Mouse (Mus musculus) 416B (cell line): ENCODE measurements at regions not wholly inside any gene's neighbourhood (a gene's known extent, or its start where the extent isn't known, plus 50 kb on each side); places are given as distances from the start of the nearest gene placed in this dataset.
"Not testable (repeated sequence)": the region's sequence is repeated elsewhere in the genome, so short reads cannot be mapped to it uniquely, and the experiment has no call there.

Experiments used
- DNase-seq: peaks from one replicate; pipeline ENCODE4 v3.0.0; 2011; ENCODE audit warnings: low read depth

- no peak for DNase-seq
Measured at GRCm38 (mm10) chr2:78094921-78095320, 148.7 kb upstream of the Cwc22 start.

- peak; percentile 17 for DNase-seq
Measured at GRCm38 (mm10) chr2:78064321-78065037, 118.3 kb upstream of the Cwc22 start.

- DNase-seq: peak; percentile 89
Measured at GRCm38 (mm10) chr2:78059801-78060416, 113.7 kb upstream of the Cwc22 start.

- DNase-seq: no peak
Measured at GRCm38 (mm10) chr2:78058988-78059387, 112.8 kb upstream of the Cwc22 start.

GRCm38 (mm10) chr2:78053910-78054309 lies 107.7 kb upstream of the Cwc22 start:
- DNase-seq: peak; percentile 43

GRCm38 (mm10) chr2:78050542-78050941 lies 104.4 kb upstream of the Cwc22 start:
- no peak for DNase-seq

GRCm38 (mm10) chr2:78049248-78049874 lies 103.2 kb upstream of the Cwc22 start:
- peak; percentile 90 for DNase-seq

- DNase-seq: no peak
Measured at GRCm38 (mm10) chr2:78048706-78049055, 102.5 kb upstream of the Cwc22 start.

- peak; percentile 72 for DNase-seq
Measured at GRCm38 (mm10) chr2:78048030-78048705, 102.0 kb upstream of the Cwc22 start.

- DNase-seq: no peak
Measured at GRCm38 (mm10) chr2:78027319-78027718, 81.1 kb upstream of the Cwc22 start.

GRCm38 (mm10) chr2:78026808-78027207 lies 80.6 kb upstream of the Cwc22 start:
- DNase-seq: no peak

GRCm38 (mm10) chr2:78025651-78026435 lies 79.7 kb upstream of the Cwc22 start:
- DNase-seq: no peak

GRCm38 (mm10) chr2:78024981-78025565 lies 78.9 kb upstream of the Cwc22 start:
- no peak for DNase-seq

- DNase-seq: no peak
Measured at GRCm38 (mm10) chr2:78023916-78024685, 77.9 kb upstream of the Cwc22 start.

GRCm38 (mm10) chr2:78023416-78023815 lies 77.2 kb upstream of the Cwc22 start:
- DNase-seq: no peak

- no peak for DNase-seq
Measured at GRCm38 (mm10) chr2:78022756-78023155, 76.6 kb upstream of the Cwc22 start.

- DNase-seq: peak; percentile 18
Measured at GRCm38 (mm10) chr2:78021905-78022304, 75.7 kb upstream of the Cwc22 start.

GRCm38 (mm10) chr2:78021356-78021900 lies 75.3 kb upstream of the Cwc22 start:
- no peak for DNase-seq

- no peak for DNase-seq
Measured at GRCm38 (mm10) chr2:78020516-78020915, 74.3 kb upstream of the Cwc22 start.

GRCm38 (mm10) chr2:78019916-78020315 lies 73.7 kb upstream of the Cwc22 start:
- DNase-seq: no peak

- not testable (repeated sequence) for DNase-seq
Measured at GRCm38 (mm10) chr2:78012441-78012840, 66.3 kb upstream of the Cwc22 start.
